Mouse (Mus musculus) liver, embryonic 12.5 days (tissue): ENCODE measurements around the gene Gpr162. TPM values are rescaled to one million over a fixed set of nuclear protein-coding genes. Genes with fewer than 3 reads are reported as not detected.
"Not testable (repeated sequence)": the region's sequence is repeated elsewhere in the genome, so short reads cannot be mapped to it uniquely, and the experiment has no call there.

Source experiments
- ATAC-seq: fragments of 200-750 bp; cut with Nextera tagmentation; 2 replicates; pipeline ENCODE4 v1.8.0; 2017; ENCODE audit warnings: moderate number of reproducible peaks, mild to moderate bottlenecking, moderate library complexity
- H3K27ac ChIP-seq: fragments of 300-500 bp; sonication (generic); 2 replicates; pipeline ENCODE4 v1.5.1; 2016; ENCODE audit warnings: mild to moderate bottlenecking
- H3K27me3 ChIP-seq: fragments of 300-500 bp; sonication (generic); replicated peaks from 2 replicates; pipeline ENCODE4 v1.6.1; 2016; ENCODE audit warnings: mild to moderate bottlenecking, moderate library complexity
- H3K36me3 ChIP-seq: fragments of 300-500 bp; sonication (generic); 2 replicates; pipeline ENCODE4 v1.6.1; 2016; ENCODE audit warnings: mild to moderate bottlenecking, moderate library complexity
- H3K4me1 ChIP-seq: fragments of 300-500 bp; sonication (generic); 2 replicates; pipeline ENCODE4 v1.6.1; 2016
- H3K4me2 ChIP-seq: fragments of 300-500 bp; sonication (generic); 2 replicates; pipeline ENCODE4 v1.6.1; 2016; ENCODE audit warnings: mild to moderate bottlenecking, moderate library complexity
- H3K4me3 ChIP-seq: fragments of 300-500 bp; sonication (generic); 2 replicates; pipeline ENCODE4 v1.5.1; 2016; ENCODE audit warnings: mild to moderate bottlenecking, moderate library complexity
- H3K9ac ChIP-seq: fragments of 300-500 bp; sonication (generic); 2 replicates; pipeline ENCODE4 v1.6.1; 2016; ENCODE audit warnings: mild to moderate bottlenecking, moderate library complexity
- H3K9me3 ChIP-seq: fragments of 300-500 bp; sonication (generic); replicated peaks from 2 replicates; pipeline ENCODE4 v1.6.1; 2016; ENCODE audit warnings: mild to moderate bottlenecking, moderate library complexity
- WGBS: fragments of 180-500 bp; shearing (Covaris S2); methylation state at CpG from one replicate; pipeline ENCODE4 v1.1.7; 2016; ENCODE audit not compliant: insufficient replicate concordance; 5-methylcytosine and 5-hydroxymethylcytosine counted together
- polyA plus RNA-seq: library from polyadenylated mRNA; unstranded; fragments of >200 nt; fragmentation: Nextera tagmentation; extraction: Ambion mirVana; gene quantifications from 2 replicates; pipeline ENCODE4 v1.2.1, GENCODE M21; 2016

Gene Gpr162
- polyA plus RNA-seq, 1 experiment from 2014 or later: 0.08 TPM

DNA sequence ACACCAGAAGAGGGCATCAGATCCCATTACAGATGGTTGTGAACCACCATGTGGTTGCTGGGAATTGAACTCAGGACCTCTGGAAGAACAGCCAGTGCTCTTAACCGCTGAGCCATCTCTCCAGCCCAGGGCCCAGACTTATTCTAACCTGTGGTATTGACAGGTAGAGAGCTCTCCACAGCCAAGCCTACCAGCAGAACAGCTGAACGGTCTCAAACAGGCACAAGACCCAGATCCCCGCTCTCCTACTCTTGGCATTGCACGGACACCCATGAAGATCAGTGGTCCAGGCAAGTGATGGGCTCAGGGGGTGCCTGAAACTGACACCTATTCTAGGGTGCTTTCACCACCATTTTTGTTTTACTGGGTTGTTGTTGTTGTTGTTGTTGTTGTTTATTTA is 32.6 kb downstream of the Gpr162 start:
- H3K4me3 ChIP-seq: peak overlapping the region; percentile 86
- H3K27me3 ChIP-seq, H3K9me3 ChIP-seq, ATAC-seq, H3K27ac ChIP-seq: not testable (repeated sequence)
- peak overlapping the region; percentile 88 for H3K9ac ChIP-seq
- peaks cover 42% of the 10 kb centered on the region for H3K4me1 ChIP-seq
- 89% methylated on average over 4 of the region's 4 CpGs for whole genome bisulfite sequencing
- H3K36me3 ChIP-seq: peaks cover 61% of the 10 kb centered on the region
- H3K4me2 ChIP-seq: peak overlapping the region; percentile 83

DNA sequence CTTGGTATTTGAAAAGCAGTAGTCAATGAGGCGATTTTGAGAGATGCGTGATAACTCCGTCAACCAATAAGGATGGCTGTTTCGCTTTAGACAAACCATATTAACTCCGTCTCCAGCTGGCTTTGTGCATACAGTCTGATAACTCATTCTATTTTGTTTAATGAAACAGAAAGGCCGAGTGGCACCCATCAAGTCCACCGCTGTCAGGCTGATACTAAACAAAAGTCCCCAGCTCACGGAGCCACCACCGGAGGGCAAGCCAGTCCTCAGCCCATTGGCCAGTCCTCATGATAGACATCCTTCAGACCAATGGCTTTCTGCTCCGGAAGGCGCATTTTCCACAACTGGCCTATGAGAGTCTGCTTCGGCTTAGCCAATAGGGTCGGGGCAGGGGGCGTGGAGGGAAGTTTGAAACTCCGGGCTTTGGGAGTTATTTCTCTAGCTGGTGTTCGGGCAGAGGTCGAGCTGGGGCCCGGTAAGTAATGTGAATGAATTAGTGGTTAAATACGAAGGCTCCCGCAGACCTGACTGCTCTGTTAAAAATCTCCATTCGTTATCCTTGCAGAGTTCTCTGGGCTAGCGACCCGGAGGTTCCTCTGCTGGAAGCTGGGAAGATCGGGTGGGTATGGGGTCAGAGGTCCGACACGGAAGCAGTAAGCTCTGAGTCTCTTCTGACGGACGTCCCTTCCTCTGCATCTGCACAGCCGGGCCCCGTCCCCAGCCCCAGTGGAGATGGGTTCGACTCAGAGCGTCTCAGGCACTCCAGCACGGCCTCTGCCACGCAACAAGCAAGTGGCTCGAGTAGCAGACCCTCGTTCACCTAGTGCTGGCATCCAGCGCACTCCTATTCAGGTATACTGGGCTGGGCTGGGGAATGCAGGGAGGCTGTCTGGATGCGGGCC is 33.7 kb downstream of the Gpr162 start:
- Histone ChIP-seq H3K36me3 (peaks cover 65% of the 10 kb centered on the region), H3K9me3 (no peaks in the 10 kb centered on the region), H3K27ac (peak overlapping the region; percentile 92), H3K4me1 (peaks cover 43% of the 10 kb centered on the region), H3K4me2 (peak overlapping the region; percentile 83), H3K4me3 (peak overlapping the region; percentile 86), H3K27me3 (no peaks in the 10 kb centered on the region), H3K9ac (peak overlapping the region; percentile 88)
- under 1% methylated on average over 38 of the region's 38 CpGs for WGBS
- ATAC-seq: peak; percentile 78

DNA sequence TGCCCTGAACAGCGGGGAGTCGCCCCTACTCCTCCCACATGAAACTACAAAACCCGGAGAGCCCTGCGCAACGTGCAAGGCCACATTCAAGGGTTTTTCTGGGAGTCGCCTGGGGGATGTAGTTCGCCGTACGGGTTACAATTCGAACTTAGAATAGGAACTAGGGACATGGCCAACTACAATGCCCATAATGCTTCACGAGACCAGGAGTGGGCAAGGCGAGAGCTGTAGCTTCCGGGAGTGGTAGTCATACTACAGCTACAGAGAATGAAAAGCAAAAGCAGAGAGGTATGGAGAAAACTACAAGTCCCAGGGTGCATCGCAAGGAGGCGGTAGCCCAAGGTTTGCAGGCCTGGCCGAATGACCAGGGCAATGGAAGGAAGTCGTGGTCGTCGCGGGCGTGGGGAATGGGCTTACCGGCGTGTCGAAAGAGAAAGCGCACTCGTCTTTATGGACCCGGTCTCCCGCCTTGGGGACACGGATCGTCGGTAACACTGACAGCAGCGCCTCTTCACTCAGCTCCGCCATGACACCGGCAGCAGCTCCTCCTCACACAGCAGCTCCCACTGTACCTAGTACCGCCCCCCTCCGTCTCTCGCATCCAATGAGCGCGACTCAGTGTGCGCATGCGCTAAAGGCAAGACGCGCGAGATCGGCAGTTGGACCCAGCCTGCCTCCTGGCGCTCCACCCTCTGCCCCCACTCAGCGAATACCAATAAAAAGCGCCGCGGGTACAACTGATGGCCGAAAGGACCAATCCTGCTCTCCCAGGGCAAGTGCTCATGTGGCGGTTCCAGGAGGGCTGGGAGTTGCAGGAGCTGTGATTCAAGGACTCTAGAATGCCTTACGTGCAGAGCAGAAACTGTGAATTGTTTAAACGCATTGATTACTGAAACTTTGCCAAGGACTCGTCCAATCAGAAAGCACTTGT is 34.6 kb downstream of the Gpr162 start, which contains the start of the genes Usp5 and Cdca3:
Usp5 (minus strand) TSS at position 617 of the 931 bp plus-strand sequence.
Cdca3 (plus strand) TSS at position 680 of the 931 bp plus-strand sequence.
- H3K9ac ChIP-seq: peak within 1 kb of the TSS; percentile 88
- peak within 1 kb of the TSS; percentile 92 for H3K27ac ChIP-seq
- under 1% methylated on average over 55 of the region's 55 CpGs for WGBS

DNA sequence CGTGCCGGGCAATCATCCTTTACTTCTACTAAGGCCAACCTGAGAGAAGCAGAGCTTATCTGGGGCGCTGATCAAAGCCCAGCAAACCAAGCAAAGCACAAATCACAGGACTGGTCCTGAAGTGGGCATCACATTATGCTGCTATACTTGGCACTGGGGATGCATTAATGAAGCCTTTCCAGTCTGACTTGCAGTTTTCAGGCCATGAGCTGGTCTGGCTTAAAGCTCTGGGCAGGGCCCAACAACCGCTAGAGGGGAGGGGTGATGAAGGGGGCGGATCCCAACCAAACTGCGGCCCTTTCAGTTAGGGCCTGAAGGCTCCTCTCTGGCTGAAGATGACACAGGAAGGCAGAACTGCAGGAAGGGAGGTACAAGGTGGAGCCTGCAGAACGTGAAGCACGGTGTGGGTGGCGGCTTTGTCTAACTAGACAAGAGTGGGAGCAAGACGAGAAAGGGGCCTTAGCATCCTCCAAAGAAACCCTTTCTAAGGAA is 35.6 kb downstream of the Gpr162 start:
- no peaks in the 10 kb centered on the region for H3K9me3 ChIP-seq
- peak overlapping the region; percentile 95 for H3K4me2 ChIP-seq
- no peaks in the 10 kb centered on the region for H3K27me3 ChIP-seq
- peak overlapping the region; percentile 86 for H3K4me3 ChIP-seq
- H3K36me3 ChIP-seq: peaks cover 65% of the 10 kb centered on the region
- peak overlapping the region; percentile 73 for H3K27ac ChIP-seq
- H3K4me1 ChIP-seq: peaks cover 42% of the 10 kb centered on the region
- ATAC-seq: no peak
- peak overlapping the region; percentile 65 for H3K9ac ChIP-seq
- 16% methylated on average over 10 of the region's 10 CpGs for WGBS

More for the DNA sequence above, 34.6 kb downstream of the Gpr162 start, which contains the start of the genes Usp5 and Cdca3:
- no peaks in the 10 kb centered on the region for H3K9me3 ChIP-seq
- peak within 1 kb of the TSS; percentile 86 for H3K4me3 ChIP-seq
- ATAC-seq: peak; percentile 90
- peak within 1 kb of the TSS; percentile 95 for H3K4me2 ChIP-seq
- no peaks in the 10 kb centered on the region for H3K27me3 ChIP-seq
- H3K4me1 ChIP-seq: peaks cover 43% of the 10 kb centered on the region
- H3K36me3 ChIP-seq: peaks cover 65% of the 10 kb centered on the region

DNA sequence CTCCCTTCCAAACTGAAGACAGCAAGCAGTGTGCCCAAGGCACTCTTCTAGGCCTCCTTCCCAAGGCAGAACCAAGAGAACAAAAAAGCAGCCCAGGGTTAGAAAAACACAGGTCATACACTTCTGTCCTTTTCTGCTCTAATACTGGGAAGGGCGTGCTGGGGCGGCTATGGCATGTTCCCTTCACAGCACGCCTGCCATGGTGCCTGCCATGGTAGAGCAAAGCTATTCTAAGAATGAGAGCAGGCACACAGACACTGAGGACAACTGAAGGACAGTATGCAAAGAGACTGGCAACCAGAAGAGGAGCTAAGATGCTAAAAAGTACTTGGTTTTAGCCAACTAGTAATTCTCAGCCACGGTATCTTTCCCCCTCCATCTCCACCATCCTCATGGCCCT is 41.7 kb downstream of the Gpr162 start:
- ATAC-seq: no peak
- Histone ChIP-seq H3K4me3 (no peak overlapping the region), H3K9ac (no peak overlapping the region), H3K27me3 (no peaks in the 10 kb centered on the region), H3K4me1 (0 out of 2 replicates have a peak, but pooled peaks cover 4% of the 10 kb centered on the region), H3K27ac (no peak overlapping the region), H3K36me3 (peaks cover 100% of the 10 kb centered on the region), H3K9me3 (no peaks in the 10 kb centered on the region), H3K4me2 (no peak overlapping the region)
- WGBS: 92% methylated on average over 4 of the region's 4 CpGs

DNA sequence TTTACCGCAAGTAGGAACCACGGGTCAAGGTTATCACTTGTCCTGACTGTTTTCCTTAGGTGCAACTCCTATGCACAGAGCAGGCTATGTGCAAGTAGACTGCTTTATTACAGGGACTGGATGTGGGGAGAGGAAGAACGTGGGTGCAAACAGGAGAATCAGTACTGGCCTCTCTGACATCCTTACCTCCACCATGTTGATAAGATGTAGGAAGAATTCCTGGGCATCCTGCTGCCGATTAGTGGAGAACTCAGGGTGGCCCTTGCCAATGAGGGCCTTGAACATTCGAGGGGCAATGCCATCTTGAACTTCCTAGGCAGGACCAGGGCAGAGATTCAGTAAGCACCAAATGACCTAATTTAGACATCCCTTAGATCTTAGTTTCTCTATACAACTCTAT is 42.9 kb downstream of the Gpr162 start:
- Histone ChIP-seq H3K4me2 (no peak overlapping the region), H3K9me3 (no peaks in the 10 kb centered on the region), H3K4me3 (no peak overlapping the region), H3K9ac (no peak overlapping the region), H3K27ac (no peak overlapping the region), H3K36me3 (peaks cover 99% of the 10 kb centered on the region), H3K27me3 (no peaks in the 10 kb centered on the region), H3K4me1 (0 out of 2 replicates have a peak, but pooled peaks cover under 1% of the 10 kb centered on the region)
- no peak for ATAC-seq
- 72% methylated on average over 5 of the region's 5 CpGs for WGBS

DNA sequence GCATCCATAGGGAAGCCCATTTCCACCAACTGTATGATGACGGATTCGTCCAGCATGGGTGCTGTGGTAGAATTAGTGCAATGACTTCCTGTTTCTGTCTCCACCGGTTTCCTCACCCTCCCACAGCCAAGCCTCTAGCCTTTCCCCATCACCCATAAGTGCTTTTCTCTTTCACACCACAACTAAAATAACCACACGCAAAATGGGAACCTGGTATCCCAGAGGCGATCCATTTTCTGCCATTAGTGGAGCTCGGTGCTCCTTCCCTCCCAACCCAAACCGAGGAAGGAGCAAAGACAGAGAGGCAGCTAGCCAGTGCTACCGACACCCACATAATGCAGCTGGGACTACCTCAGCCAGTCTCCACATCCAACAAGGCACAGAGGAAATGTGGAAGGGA is 45.8 kb downstream of the Gpr162 start:
- Histone ChIP-seq H3K9ac (no peak overlapping the region), H3K4me2 (no peak overlapping the region), H3K36me3 (peaks cover 80% of the 10 kb centered on the region), H3K9me3 (no peaks in the 10 kb centered on the region), H3K4me1 (peaks cover 18% of the 10 kb centered on the region), H3K27me3 (no peaks in the 10 kb centered on the region), H3K4me3 (no peak overlapping the region), H3K27ac (no peak overlapping the region)
- 64% methylated on average over 8 of the region's 8 CpGs for WGBS
- ATAC-seq: no peak

DNA sequence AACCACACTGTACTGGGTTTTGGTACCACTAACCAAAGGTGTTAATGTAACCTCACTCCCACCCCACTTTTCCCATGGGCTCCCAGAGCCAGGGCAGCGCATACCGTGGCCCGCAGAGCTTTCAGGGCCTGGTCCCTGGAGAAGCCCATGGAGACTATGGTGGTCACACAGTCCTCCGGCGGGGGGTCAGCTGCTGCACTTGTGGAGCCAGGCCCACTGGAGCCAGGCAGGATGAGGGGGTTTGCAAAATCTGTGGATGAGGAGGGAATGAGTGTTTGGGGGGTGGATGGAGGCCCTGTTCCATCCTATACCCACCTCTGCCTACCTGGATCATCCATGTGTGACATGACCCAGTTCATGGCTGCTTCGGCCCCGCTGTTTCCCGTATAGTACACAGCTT is 46.2 kb downstream of the Gpr162 start:
- H3K9me3 ChIP-seq: no peaks in the 10 kb centered on the region
- no peak overlapping the region for H3K9ac ChIP-seq
- no peak overlapping the region for H3K27ac ChIP-seq
- ATAC-seq: no peak
- no peaks in the 10 kb centered on the region for H3K27me3 ChIP-seq
- H3K36me3 ChIP-seq: peaks cover 80% of the 10 kb centered on the region
- no peak overlapping the region for H3K4me3 ChIP-seq
- H3K4me1 ChIP-seq: peaks cover 22% of the 10 kb centered on the region
- 94% methylated on average over 8 of the region's 8 CpGs for whole genome bisulfite sequencing
- H3K4me2 ChIP-seq: no peak overlapping the region

DNA sequence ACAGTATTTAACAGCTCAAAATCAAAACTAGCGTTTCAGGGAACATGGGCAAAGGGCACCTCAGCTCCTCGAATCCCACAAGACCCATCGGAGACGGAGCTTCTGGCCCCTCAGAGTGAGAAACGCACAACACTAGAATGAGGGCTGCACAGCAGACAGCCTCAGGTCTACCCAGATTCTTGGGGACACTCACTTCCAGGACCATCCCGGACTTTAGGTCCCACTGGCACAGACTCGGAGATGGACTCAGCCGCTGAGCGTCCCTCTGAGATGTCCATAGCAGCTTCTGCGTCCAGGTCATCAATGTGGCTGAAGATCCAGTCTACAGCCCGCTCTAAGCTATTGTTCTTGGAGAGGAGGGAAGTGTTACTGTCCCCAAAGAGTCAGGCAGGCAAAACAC is 46.7 kb downstream of the Gpr162 start:
- no peak overlapping the region for H3K27ac ChIP-seq
- no peaks in the 10 kb centered on the region for H3K9me3 ChIP-seq
- no peak overlapping the region for H3K4me2 ChIP-seq
- 93% methylated on average over 11 of the region's 11 CpGs for WGBS
- H3K36me3 ChIP-seq: peaks cover 80% of the 10 kb centered on the region
- H3K27me3 ChIP-seq: no peaks in the 10 kb centered on the region
- no peak overlapping the region for H3K9ac ChIP-seq
- ATAC-seq: no peak
- H3K4me1 ChIP-seq: peaks cover 27% of the 10 kb centered on the region
- no peak overlapping the region for H3K4me3 ChIP-seq

DNA sequence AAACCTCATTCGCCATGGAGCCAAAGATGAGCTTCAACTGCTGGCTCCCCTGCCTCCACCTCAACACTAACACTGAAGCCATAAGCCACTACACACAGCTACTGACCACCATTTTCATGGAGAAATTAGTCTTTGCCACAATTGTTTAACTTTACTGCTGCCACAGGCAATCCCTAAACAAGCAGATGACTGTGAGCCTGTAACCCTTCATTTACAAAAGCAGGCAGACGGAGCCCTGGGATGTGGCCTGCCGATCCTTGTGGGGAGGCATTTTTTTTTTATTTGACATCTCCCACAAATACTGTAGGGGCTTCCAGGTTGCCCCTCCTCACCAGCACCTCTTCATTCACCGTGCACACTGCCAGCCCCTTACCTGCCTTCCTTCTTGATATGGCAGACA is 47.2 kb downstream of the Gpr162 start:
- ATAC-seq: no peak
- Histone ChIP-seq H3K27me3 (no peaks in the 10 kb centered on the region), H3K9me3 (no peaks in the 10 kb centered on the region), H3K4me1 (peaks cover 32% of the 10 kb centered on the region), H3K36me3 (peaks cover 80% of the 10 kb centered on the region), H3K9ac (no peak overlapping the region), H3K4me2 (no peak overlapping the region), H3K27ac (no peak overlapping the region), H3K4me3 (no peak overlapping the region)
- WGBS: 78% methylated on average over 4 of the region's 4 CpGs

DNA sequence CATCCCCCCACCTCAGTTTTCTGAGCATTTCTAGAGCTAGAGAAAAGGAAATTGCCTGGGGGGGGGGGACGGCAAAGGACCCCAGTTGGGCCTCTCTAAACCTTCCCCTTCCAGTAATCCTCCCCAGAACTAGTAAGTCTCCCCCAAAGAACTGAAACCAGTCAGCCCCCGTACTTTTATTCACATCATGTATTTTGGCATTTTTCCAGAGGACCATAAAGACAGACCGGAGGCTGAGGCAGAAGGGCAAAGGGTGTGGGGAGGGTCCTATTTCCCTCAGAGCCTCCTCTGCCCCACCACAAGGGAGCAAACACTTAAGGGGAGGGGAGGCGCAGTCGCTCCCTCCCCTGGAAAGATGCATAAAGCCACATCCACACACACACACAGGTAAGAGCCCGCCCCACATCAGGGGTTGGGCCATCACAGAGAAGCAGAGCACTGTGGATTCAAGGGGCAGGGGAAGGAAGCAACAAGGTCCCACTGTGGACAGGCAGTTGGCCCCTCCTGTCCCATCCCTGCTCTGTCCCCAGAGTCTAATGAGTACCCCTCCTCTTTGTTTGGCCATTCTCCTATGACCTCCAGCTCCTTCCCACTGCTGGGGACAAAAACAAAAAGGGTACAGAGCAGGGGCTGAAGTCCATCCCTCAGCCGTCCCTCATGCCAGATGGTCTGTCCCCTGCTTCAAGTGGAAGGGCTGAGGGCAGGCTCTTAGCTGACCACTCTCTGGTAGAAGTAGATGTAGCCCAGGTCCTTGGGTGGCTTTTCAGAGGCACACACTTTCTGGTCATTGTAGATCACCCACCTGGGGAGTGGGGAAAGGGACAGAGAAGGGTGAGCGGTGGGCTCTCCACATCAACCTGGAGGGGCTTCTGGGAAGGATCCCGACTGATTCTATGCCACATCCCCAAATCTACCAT is 48.7 kb downstream of the Gpr162 start:
- Histone ChIP-seq H3K36me3 (peaks cover 80% of the 10 kb centered on the region), H3K9me3 (no peaks in the 10 kb centered on the region), H3K27me3 (no peaks in the 10 kb centered on the region), H3K4me3 (no peak overlapping the region), H3K4me1 (peaks cover 47% of the 10 kb centered on the region), H3K4me2 (peak overlapping the region; percentile 94), H3K9ac (no peak overlapping the region), H3K27ac (0 out of 2 replicates have a peak overlapping the region, but pooled peaks have one; percentile 22)
- no peak for ATAC-seq
- 73% methylated on average over 9 of the region's 9 CpGs for WGBS
